Mouse (Mus musculus) neural tube, embryonic 11.5 days (tissue): ENCODE data around the gene Dip2b. TPM values are rescaled to one million over a fixed set of nuclear protein-coding genes. Genes with fewer than 3 reads are reported as not detected.

Experiments used
- ATAC-seq: fragments of 200-750 bp; cut with Nextera tagmentation; 2 replicates; pipeline ENCODE4 v1.8.0; 2017; ENCODE audit warnings: moderate number of reproducible peaks, mild to moderate bottlenecking, moderate TSS enrichment, moderate library complexity; ENCODE audit not compliant: insufficient read depth, low FRiP score, low TSS enrichment
- DNase-seq: peaks from one replicate; pipeline ENCODE4 v3.0.0-alpha.2; 2015; ENCODE audit warnings: low spot score
- H3K27ac ChIP-seq: fragments of 300-500 bp; sonication (generic); 2 replicates; pipeline ENCODE4 v1.5.1; 2014; ENCODE audit warnings: low read depth, mild to moderate bottlenecking, low read length
- H3K27me3 ChIP-seq: fragments of 300-500 bp; sonication (generic); 2 replicates; pipeline ENCODE4 v1.6.1; 2014; ENCODE audit warnings: mild to moderate bottlenecking, low read length, mixed read lengths; ENCODE audit not compliant: control insufficient read depth, insufficient read depth
- H3K36me3 ChIP-seq: fragments of 300-500 bp; sonication (generic); 2 replicates; pipeline ENCODE4 v1.6.1; 2014; ENCODE audit warnings: mild to moderate bottlenecking, low read length, moderate library complexity, mixed read lengths; ENCODE audit not compliant: control insufficient read depth, insufficient read depth
- H3K4me1 ChIP-seq: fragments of 300-500 bp; sonication (generic); 2 replicates; pipeline ENCODE4 v1.6.1; 2014; ENCODE audit warnings: low read length, mixed read lengths; ENCODE audit not compliant: control insufficient read depth, insufficient read depth
- H3K4me2 ChIP-seq: fragments of 300-500 bp; sonication (generic); 2 replicates; pipeline ENCODE4 v1.6.1; 2014; ENCODE audit warnings: low read depth, mild to moderate bottlenecking, moderate library complexity
- H3K4me3 ChIP-seq: fragments of 300-500 bp; sonication (generic); 2 replicates; pipeline ENCODE4 v1.5.1; 2014; ENCODE audit warnings: low read depth, low read length
- H3K9ac ChIP-seq: fragments of 300-500 bp; sonication (generic); 2 replicates; pipeline ENCODE4 v1.6.1; 2014; ENCODE audit warnings: mild to moderate bottlenecking, low read length
- H3K9me3 ChIP-seq: fragments of 300-500 bp; sonication (generic); 2 replicates; pipeline ENCODE4 v1.6.1; 2016; ENCODE audit warnings: low read length; ENCODE audit not compliant: control insufficient read depth
- WGBS: fragments of 180-500 bp; shearing (Covaris S2); extraction: QIAGEN DNeasy Blood & Tissue Kit; methylation state at CpG from one replicate; pipeline ENCODE4 v1.1.7; 2014; 5-methylcytosine and 5-hydroxymethylcytosine counted together
- polyA plus RNA-seq: library from polyadenylated mRNA; unstranded; fragments of >200 nt; fragmentation: Nextera tagmentation; extraction: Ambion mirVana; gene quantifications from 2 replicates; pipeline ENCODE4 v1.2.1, GENCODE M21; 2014

Gene Dip2b
- 27.9 and 28.4 TPM in 2 replicates for polyA plus RNA-seq

- peaks cover 16% of the 10 kb centered on the region for H3K4me1 ChIP-seq
- H3K27ac ChIP-seq: peak within 1 kb of the TSS; percentile 99
- DNase-seq (peak; percentile 98), ATAC-seq (peak; percentile 91)
- H3K4me2 ChIP-seq: peak within 1 kb of the TSS; percentile 63
- H3K9ac ChIP-seq: peak within 1 kb of the TSS; percentile 99
- no peaks in the 10 kb centered on the region for H3K27me3 ChIP-seq
- H3K9me3 ChIP-seq: no peaks in the 10 kb centered on the region
- no peaks in the 10 kb centered on the region for H3K36me3 ChIP-seq
- H3K4me3 ChIP-seq: peak within 1 kb of the TSS; percentile 90
- WGBS: under 1% methylated on average over 52 of the region's 68 CpGs
Measured at GRCm38 (mm10) chr15:100038470-100038971, at the start of gene Dip2b. Gene Dip2b, plus strand, starts transcription at chr15:100038664.

- Histone ChIP-seq H3K4me2 (no peak overlapping the region), H3K4me3 (no peak overlapping the region), H3K9ac (no peak overlapping the region), H3K27ac (no peak overlapping the region), H3K9me3 (no peaks in the 10 kb centered on the region), H3K27me3 (no peaks in the 10 kb centered on the region), H3K36me3 (peaks cover under 1% of the 10 kb centered on the region; the same call in 1 of the 2 replicates), H3K4me1 (no peaks in the 10 kb centered on the region)
- no peak for DNase-seq
- WGBS: 97% methylated on average over 1 of the region's 1 CpGs
- ATAC-seq: no peak
Measured at GRCm38 (mm10) chr15:99993100-99993499, 45.4 kb upstream of the Dip2b start.

DNA sequence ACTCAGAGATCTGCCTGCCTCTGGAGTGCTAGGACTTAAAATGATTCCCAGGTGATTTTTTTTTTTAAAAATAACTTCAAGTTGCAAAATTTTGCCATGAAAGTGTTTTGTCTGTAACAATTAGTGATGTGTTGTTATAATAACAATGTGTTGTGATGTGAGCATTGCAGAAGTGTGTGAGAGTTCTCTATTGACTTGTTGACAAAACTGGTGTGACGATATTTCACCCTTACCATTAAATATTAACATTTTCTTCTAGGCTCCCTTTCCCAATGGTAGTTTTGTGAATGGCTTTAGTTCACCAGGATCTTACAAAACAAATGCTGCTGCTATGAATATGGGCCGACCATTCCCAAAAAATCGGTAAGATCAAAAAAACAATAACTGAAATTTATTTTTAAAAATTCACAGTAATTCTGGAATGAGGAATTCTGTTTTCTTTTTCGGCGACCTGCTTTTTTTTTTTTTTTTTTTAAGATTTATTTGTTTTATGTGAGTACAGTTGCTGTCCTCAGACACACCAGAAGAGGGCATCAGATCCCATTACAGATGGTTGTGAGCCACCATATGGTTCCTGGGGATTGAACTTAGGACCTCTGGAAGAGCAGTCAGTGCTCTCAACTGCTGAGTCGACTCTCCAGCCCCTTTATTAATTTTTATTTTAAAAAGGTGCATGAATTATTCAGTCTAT lies 41.2 kb upstream of the Dip2b start:
- no peak for DNase-seq
- ATAC-seq: no peak
- 93% methylated on average over 6 of the region's 6 CpGs for WGBS
- Histone ChIP-seq H3K36me3 (peaks cover 2% of the 10 kb centered on the region; the same call in 1 of the 2 replicates), H3K9ac (no peak overlapping the region), H3K9me3 (no peaks in the 10 kb centered on the region), H3K27ac (no peak overlapping the region), H3K4me3 (no peak overlapping the region), H3K4me1 (no peaks in the 10 kb centered on the region), H3K4me2 (no peak overlapping the region), H3K27me3 (no peaks in the 10 kb centered on the region)

GRCm38 (mm10) chr15:99999390-99999789 lies 39.1 kb upstream of the Dip2b start:
- no peak overlapping the region for H3K4me2 ChIP-seq
- no peaks in the 10 kb centered on the region for H3K4me1 ChIP-seq
- ATAC-seq (no peak), DNase-seq (no peak)
- H3K4me3 ChIP-seq: no peak overlapping the region
- WGBS: 100% methylated on average over 1 of the region's 1 CpGs
- no peak overlapping the region for H3K9ac ChIP-seq
- H3K36me3 ChIP-seq: peaks cover 9% of the 10 kb centered on the region
- no peaks in the 10 kb centered on the region for H3K27me3 ChIP-seq
- no peak overlapping the region for H3K27ac ChIP-seq
- H3K9me3 ChIP-seq: no peaks in the 10 kb centered on the region

DNA sequence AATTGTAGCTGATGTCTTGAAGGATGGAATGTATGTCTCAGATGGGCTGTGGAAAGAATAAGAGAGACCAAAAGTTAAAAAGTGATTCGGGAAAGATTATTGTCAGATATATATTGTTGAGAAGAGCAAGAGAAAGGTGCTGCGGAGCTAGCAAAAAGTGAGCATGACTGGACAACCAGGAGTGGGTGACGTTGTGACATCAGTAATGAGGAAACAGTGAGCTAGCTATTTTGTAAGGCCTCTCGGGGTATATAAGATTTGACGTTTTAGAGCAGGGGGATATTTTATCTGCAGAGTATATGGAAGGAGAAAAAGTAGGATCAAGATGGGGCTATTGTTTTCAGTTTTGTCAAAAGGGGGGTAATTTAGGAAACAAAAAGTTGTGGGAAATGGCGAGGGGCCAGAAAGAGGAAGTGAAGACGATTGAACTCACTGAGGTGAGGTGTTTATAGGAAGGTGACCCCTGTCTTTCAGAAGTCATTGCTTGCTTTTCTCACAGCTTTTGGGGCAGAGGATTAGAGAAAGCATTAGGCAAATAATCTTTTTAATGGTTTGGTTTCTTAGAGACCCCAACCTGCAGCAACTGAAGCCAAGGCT lies 33.7 kb upstream of the Dip2b start:
- H3K4me3 ChIP-seq: no peak overlapping the region
- 90% methylated on average over 7 of the region's 7 CpGs for WGBS
- H3K36me3 ChIP-seq: peaks cover 15% of the 10 kb centered on the region
- no peaks in the 10 kb centered on the region for H3K4me1 ChIP-seq
- H3K9me3 ChIP-seq: no peaks in the 10 kb centered on the region
- no peak overlapping the region for H3K9ac ChIP-seq
- ATAC-seq (no peak), DNase-seq (no peak)
- H3K27me3 ChIP-seq: no peaks in the 10 kb centered on the region
- H3K4me2 ChIP-seq: no peak overlapping the region
- no peak overlapping the region for H3K27ac ChIP-seq

GRCm38 (mm10) chr15:100006180-100006579 lies 32.3 kb upstream of the Dip2b start:
- Histone ChIP-seq H3K36me3 (peaks cover 16% of the 10 kb centered on the region), H3K4me1 (no peaks in the 10 kb centered on the region), H3K27ac (no peak overlapping the region), H3K27me3 (no peaks in the 10 kb centered on the region), H3K9me3 (no peaks in the 10 kb centered on the region), H3K4me3 (no peak overlapping the region), H3K9ac (no peak overlapping the region), H3K4me2 (no peak overlapping the region)
- ATAC-seq: no peak
- no peak for DNase-seq

DNA sequence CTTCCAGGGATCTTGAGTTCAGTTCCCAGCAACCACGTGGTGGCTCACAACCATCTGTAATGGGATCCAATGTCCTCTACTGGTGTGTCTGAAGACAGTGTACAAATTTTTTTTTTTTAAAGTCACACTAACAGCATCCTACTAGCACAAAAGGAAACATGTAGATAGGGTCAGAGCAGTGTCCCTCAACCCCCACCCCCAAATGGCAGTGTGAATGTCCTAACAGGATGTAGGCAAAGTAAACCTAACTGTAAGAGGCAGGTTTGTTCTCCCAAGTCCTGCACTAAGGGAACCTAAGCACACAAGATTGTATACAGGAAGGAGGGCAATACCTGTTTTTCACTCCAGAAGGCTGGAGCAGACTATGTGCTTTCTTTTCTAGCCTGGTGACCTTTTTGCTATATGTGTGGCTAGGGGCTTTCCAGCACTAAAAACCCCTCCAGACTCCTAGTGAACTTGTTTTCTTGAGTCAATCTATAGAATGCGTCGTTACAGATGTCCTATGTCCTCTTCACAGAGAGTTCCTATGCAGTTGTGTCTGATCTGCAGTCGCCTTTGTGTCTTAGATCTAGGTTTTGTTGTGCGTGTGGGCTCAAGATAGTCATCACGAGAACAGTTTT lies 20.1 kb upstream of the Dip2b start:
- ATAC-seq (no peak), DNase-seq (no peak)
- Histone ChIP-seq H3K9me3 (no peaks in the 10 kb centered on the region), H3K4me2 (no peak overlapping the region), H3K27ac (no peak overlapping the region), H3K9ac (no peak overlapping the region), H3K27me3 (no peaks in the 10 kb centered on the region), H3K36me3 (no peaks in the 10 kb centered on the region), H3K4me1 (no peaks in the 10 kb centered on the region), H3K4me3 (no peak overlapping the region)
- WGBS: 77% methylated on average over 6 of the region's 6 CpGs

DNA sequence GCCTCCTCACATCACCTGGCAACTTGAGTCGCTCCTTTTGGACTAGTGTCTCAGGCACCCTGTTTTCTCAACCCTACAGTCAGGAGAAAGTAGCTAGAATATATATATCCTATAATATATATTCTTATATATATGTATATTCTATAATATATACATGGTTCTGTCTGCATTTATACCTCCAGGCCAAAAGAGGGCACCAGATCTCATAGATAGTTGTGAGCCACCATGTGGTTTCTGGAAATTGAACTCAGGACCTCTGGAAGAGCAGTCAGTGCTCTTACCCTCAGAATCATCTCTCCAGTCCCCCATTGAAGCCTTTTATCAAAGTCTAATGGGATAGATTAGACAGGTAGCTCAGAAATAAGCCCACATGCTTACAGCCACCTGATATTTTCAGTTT lies 17.3 kb upstream of the Dip2b start:
- Histone ChIP-seq H3K27me3 (no peaks in the 10 kb centered on the region), H3K4me2 (no peak overlapping the region), H3K9me3 (no peaks in the 10 kb centered on the region), H3K9ac (no peak overlapping the region), H3K4me3 (no peak overlapping the region), H3K4me1 (no peaks in the 10 kb centered on the region), H3K27ac (no peak overlapping the region), H3K36me3 (no peaks in the 10 kb centered on the region)
- ATAC-seq (no peak), DNase-seq (no peak)
- WGBS: 87% methylated on average over 1 of the region's 1 CpGs
